Mouse (Mus musculus) liver (tissue): ENCODE results near the gene Phactr4.

Experiments
- DNase-seq: peaks from one replicate; pipeline ENCODE4 v3.0.0-alpha.2; 2020; ENCODE audit warnings: mixed read lengths

The Phactr4 gene

DNA sequence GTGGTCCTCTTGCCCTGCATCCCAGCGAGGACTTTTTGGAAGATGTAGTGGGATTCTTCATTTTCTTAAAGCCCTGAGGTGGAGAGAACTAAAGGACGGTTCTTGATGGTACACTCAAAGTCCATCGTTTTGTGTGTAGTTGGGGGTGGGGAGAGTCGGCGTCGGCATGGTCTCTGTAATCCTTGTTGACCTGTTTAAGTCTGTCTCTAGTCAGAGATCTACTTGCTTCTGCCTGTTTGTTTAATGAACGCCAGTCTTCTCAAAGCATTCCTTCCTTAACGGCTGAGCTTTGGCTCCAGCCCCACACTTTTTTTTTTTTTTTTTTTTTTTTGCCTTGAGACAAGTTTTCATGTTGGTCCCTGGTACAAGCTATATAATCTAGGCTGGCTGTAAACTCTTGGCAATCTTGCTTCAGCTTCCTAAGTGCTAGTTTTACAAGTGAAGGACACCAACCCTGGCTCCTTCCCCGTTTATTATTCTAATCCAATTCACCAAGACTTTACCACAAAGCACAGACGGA, 92.4 kb downstream of the Phactr4 start:
- DNase-seq: no peak

DNA sequence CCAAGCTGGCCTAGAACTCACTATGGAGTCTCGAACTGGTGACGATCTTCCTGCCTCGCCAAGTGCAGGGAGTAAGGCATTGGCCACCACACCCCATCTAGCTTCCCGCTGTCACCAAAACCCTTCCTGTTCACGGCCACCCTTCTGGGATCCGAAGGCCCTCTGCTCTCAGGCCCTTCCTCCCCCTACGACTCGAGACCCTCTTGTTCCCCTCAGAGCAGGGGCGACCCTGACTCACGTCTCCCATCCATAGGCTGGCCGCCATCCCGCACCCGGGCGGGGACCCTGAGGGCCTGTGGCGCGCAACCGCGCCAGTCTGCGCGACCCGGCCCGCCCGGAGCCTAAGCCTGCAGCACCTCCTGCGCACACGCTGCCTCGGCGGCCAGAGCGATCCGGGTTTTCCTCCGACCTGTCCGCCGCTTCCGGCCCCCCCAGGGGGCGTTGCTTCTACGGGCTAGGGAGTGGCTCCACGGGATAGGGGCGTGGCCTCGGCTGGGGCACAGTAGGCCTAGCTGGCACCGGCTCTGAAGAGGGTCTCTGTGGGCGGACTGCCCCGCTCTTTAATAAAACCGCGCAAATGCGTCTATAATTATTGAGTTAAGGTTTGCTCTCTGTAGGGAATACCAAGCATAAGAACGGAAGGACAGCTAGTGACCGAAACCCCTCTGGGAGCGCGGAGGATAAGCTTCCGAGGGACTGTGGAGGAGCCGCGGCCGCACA, 93.0 kb downstream of the Phactr4 start, which contains the start of gene Trnau1ap:
Gene Trnau1ap (minus strand): TSS at position 424 of the 720 bp plus-strand sequence.
- DNase-seq: peak; percentile 98

DNA sequence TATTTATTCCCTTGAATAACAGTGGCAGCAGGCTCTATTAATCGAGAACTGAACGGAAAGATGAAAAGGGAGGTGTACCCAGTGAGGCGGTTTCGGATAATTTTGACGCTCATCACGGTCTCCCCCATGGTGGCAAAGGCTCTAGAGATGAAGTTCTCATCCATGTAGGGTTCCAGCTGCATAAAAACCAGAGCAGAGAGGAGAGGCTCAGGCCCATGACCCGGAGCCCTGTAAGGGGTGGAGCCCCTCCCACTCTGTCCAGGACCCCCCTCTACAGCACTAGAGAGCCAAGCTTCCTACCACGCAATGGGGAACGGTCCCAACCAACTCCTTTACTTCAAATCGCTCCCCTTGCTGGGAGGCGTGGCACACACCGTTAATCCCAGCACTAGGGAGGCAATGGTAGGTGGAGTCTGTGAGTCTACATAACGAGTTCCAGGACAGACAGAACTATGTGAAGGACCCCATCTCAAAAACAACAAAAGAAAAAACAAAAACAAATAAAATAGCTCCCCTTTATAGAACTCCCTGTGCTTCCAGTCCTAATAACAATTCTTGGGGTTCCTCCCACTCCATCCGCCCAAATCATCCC, 93.8 kb downstream of the Phactr4 start:
- DNase-seq: no peak

DNA sequence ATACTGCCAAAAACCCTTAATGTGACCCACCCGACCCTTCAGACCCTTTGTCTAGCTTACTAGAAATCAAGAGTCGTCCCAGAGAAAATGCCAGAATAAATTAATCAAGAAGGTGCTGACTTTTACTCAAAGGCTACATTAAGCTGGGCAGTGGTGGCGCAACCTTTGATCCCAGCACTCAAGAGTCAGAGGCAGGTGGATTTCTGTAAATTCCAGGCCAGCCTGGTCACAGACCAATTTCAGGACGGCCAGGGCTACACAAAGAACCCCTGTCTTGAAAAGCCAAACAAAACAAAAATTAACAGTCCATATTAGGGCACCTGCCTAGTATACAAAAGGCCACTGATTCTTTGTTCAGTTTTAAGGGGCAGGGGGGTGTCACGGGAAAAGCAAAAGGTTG, 95.8 kb downstream of the Phactr4 start:
- no peak for DNase-seq

DNA sequence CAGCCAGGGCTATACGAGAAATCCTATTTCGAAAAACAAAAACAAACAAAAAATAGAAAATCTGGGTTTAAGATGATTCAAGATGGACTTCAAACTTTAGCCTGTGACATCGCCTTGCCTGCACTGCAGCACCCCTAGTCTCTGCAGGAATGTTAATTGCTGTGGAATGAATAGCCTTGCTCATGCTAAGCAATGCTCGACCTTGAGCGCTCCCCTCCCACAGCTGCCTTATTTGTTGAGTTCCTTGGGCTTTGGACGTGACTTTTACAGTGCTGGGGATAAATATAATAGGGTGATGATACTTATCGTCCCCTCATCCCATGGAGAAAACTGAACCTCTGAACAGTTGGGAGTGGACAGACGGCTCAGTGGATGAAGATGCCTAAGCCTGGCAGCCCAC, 106.6 kb downstream of the Phactr4 start:
- DNase-seq: no peak

DNA sequence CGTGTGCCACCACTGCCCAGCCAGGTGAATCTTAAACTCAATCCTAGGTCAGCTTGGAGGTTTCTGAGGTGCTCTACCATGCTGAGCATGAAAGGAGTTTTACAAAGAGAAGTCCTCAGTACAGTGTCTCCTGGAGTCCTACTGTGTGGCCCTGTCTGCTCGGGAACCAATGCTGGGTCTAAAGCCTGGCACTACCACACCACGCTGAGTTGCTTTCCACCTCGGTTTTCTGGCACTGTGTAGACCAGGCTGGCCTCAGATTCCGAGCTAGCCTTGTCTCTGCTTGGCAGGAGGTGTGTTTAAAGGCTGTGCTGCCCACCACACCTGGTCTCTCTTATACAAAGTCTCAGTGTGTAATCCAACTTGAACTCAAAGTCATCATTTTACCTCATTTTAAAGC, 109.7 kb downstream of the Phactr4 start:
- no peak for DNase-seq

DNA sequence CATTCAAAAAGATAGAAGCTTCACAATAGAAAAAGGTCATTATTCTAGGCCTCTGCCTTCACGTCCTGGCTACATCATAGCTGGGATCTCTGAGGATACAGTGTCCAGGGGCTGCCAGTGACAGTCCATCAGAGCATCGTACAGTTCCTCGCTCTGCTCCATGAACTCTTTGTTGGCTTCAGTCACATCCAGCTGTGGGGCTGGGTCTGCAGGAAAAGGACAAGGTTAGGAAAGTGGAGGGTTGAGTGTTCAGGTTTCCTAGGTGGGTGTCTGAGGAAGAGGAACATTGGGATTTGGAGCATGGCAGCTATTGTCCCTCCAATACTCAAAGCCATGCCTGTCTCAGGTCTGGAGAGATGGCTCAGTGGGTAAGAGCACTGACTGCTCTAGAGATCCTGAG, 110.5 kb downstream of the Phactr4 start:
- DNase-seq: no peak

DNA sequence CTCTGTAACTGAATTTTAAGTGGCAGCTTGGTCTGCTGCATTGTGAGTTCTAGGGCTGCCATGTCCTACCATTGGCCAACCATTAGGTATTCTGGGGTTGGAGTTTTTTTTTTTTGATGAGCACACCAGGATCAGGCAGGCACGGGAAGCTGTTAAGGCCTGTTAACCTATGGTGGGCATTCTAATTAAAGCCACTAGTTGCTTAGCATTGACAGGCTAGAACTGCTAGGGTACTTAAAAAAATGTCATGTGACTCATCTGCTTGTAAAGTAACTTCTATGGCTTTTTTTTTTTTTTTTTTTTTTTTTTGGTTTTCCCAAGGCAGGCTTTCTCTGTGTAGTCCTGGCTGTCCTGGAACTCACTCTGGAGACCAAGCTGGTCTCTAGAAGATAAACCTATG, 111.1 kb downstream of the Phactr4 start:
- DNase-seq: no peak

DNA sequence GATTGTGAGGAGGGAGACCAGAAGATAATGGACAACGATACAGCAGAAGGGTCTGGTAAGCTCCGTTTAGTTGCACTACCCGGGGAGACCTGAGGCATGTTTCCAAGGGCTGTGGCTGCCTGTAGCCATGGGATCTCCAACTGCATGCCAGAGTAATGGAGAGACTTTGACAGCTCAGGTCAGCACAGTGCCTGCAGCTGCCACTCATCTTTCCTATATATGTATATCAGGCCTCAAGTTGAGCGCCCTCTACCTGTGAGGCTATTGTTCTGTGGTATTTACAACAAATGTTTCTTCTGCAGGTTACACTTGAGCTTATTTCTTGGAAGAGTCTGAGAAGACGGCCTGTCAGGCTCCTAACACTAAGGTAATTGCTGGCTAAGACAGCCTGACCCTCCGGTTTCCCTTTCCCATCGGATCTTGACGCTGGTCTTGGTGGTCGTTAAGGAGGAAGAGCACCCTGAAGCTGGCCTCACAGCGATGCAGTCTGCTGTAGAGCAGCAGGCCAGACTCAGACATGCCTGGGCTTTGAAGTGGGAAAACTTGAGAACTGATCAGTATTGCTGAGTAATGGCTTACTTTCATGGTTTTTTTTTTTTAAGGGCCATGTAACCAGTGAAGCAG, 112.3 kb downstream of the Phactr4 start:
- DNase-seq: peak; percentile 64

DNA sequence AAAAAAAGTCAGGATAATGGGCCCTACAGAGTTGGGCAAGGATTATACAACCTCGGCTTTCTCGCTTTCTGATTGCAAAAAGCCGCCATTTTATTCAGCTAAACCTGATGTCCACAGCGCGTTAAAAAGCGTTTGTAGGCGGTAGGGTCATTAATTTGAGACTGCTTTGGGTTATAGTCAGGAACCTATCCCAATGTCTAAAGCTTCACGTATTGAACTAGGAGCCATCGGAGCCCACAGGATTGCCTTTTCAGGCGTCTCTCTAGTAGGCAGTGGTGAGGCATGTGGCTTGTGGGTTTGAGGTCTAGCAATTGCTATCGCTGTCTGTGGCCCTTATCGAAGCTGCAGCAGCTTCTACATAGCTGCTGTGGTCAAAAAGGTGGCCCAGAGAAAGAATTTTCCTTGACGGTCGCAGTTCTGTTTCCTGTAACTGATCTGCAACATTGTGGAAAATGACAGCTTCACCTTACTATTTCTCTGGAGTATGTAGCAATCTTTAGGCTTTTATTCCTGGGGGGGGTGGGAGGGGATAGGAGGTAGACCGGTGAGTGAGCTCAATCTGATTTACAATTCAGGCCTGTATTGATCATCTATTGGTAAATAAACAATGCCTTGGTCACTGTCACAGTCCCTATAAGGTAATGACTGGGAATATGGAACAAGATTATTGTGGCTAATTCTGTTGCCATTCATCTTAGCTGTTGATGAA, 113.0 kb downstream of the Phactr4 start:
- peak; percentile 61 for DNase-seq

DNA sequence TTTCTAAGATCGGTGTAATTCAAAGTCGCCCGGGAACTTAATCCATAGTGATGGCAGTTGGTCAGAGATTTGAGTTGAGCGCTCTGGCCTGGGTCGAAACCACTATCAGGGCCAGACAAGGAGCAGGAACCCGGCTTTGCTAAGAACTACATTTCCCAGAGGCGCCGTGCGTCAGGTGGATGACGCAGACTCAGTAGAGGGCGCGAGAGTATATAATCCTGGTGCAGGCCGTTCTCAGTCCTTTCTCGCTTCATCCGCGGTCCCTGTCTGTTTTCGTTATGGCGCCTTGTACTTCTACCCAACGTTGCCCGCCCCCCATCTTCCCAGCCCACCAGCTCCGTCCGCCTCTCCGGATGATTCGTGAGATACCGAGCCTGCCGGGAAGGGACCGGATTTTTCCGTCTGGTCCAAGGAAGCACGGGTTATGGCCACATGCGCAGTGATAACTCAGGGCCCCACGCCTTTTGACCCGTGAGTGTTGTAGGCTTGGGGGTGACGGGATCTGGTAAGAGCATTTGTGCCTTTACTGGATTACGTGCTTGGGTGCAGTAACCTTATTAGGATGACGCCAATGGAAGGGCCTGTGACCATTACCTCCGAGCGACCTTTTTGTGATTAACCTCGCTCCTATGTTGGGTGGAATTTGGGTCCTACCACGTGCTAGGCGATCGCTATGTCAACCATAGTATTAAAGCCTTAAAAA, 113.7 kb downstream of the Phactr4 start:
- peak; percentile 90 for DNase-seq

DNA sequence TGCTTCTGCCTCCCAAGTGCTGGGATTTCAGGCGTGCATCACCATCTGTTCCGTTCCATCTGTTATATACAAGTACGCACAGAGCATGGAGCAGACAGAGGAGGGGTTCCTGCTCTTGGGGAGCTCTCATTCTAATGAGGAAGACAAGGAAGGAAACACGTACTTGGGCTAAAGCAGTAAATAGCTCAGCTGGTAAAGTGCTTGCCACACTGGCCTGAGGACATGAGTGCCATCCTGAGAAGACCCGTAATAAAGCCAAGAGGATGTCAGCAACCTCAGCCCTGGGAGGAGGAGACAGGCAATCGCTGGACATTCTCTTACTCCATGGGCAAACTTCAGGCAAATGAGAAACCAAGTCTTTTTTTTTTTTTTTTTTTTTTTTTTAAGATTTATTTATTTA, 116.3 kb downstream of the Phactr4 start:
- no peak for DNase-seq
